Mouse (Mus musculus) B cell, adult 2 months (primary cell): ENCODE results near the gene Olfr957.

Source experiments
- DNase-seq, 2 experiments: peaks; one replicate each; pipeline ENCODE4 v3.0.0; 2022

The Olfr957 gene

GRCm38 (mm10) chr9:39515531-39515930, at the start of gene Olfr957:
Gene Olfr957, minus strand, starts transcription at chr9:39515809.
- DNase-seq = no peak

- DNase-seq = no peak
These were observed 42.7 kb upstream of the Olfr957 start for GRCm38 (mm10) chr9:39558349-39558647.

- no peak for DNase-seq
These were observed 42.1 kb upstream of the Olfr957 start for GRCm38 (mm10) chr9:39557529-39558348.

- DNase-seq = no peak
These were observed 38.3 kb upstream of the Olfr957 start, which contains the start of gene Olfr958 for GRCm38 (mm10) chr9:39553946-39554345. Gene Olfr958, minus strand, starts transcription at chr9:39554054.

- DNase-seq = no peak
These were observed 35.2 kb upstream of the Olfr957 start for GRCm38 (mm10) chr9:39550806-39551205.

GRCm38 (mm10) chr9:39523616-39524285, 8.1 kb upstream of the Olfr957 start:
- no peak for DNase-seq

GRCm38 (mm10) chr9:39518595-39518994, 3.0 kb upstream of the Olfr957 start:
- DNase-seq = no peak

GRCm38 (mm10) chr9:39509412-39509811, 6.2 kb downstream of the Olfr957 start:
- DNase-seq = no peak

- DNase-seq = no peak
These were observed 6.6 kb downstream of the Olfr957 start for GRCm38 (mm10) chr9:39508998-39509397.

GRCm38 (mm10) chr9:39493895-39494294, 21.7 kb downstream of the Olfr957 start, which contains the start of gene Olfr44:
Gene Olfr44, minus strand, starts transcription at chr9:39493995.
- DNase-seq = no peak

GRCm38 (mm10) chr9:39471844-39472243, 43.8 kb downstream of the Olfr957 start, which contains the start of gene Olfr955:
Gene Olfr955, minus strand, starts transcription at chr9:39471944.
- DNase-seq = no peak
